Mouse (Mus musculus): ENCODE results near the gene Mapkapk3. TPM values are rescaled to one million over a fixed set of nuclear protein-coding genes. Genes with fewer than 3 reads are reported as not detected.

Gene Mapkapk3
- polyA plus RNA-seq (2015; fragmentation: Nextera tagmentation; extraction: Ambion mirVana) = 14.6 and 17.1 TPM in 2 replicates

GRCm38 (mm10) chr9:107289211-107290076 is at the start of gene Mapkapk3:
TSS of gene Mapkapk3 (minus strand) at chr9:107289877.

GRCm38 (mm10) chr9:107338172-107338883 is 48.7 kb upstream of the Mapkapk3 start, which contains the start of gene Hemk1:
TSS of gene Hemk1 (minus strand) at chr9:107338350.

GRCm38 (mm10) chr9:107296016-107296040 is 6.2 kb upstream of the Mapkapk3 start, which contains the start of gene Cish:
TSS of gene Cish (plus strand) at chr9:107296026.

GRCm38 (mm10) chr9:107231539-107232139 is 58.0 kb downstream of the Mapkapk3 start, which contains the start of gene Dock3:
TSS of gene Dock3 (minus strand) at chr9:107231909.

Small RNA genes within 50 kb of the gene (microRNA-seq; reads per million reads assigned to microRNA genes)
- not detected for gene Gm22238

Other genes starting within 250 kb of the Mapkapk3 start
- 5.4 and 6.3 TPM in 2 replicates for gene Dock3, start 58.0 kb downstream of the Mapkapk3 start, polyA plus RNA-seq (2015; fragmentation: Nextera tagmentation; extraction: Ambion mirVana)
- gene Cish, start 6.1 kb upstream of the Mapkapk3 start, polyA plus RNA-seq (2015; fragmentation: Nextera tagmentation; extraction: Ambion mirVana) = 23.4 and 28.5 TPM in 2 replicates
- gene Hemk1, start 48.5 kb upstream of the Mapkapk3 start, polyA plus RNA-seq (2015; fragmentation: Nextera tagmentation; extraction: Ambion mirVana) = 6.3 and 8.1 TPM in 2 replicates
- 1.5 and 1.7 TPM in 2 replicates for gene 6430571L13Rik, start 50.7 kb upstream of the Mapkapk3 start, polyA plus RNA-seq (2015; fragmentation: Nextera tagmentation; extraction: Ambion mirVana)
- gene Cacna2d2, start 109.7 kb upstream of the Mapkapk3 start, polyA plus RNA-seq (2015; fragmentation: Nextera tagmentation; extraction: Ambion mirVana) = 0.08 and 0.12 TPM in 2 replicates
- 36.6 and 39.3 TPM in 2 replicates for gene Tmem115, start 244.1 kb upstream of the Mapkapk3 start, polyA plus RNA-seq (2015; fragmentation: Nextera tagmentation; extraction: Ambion mirVana)